Mouse (Mus musculus): ENCODE measurements around the gene Mnt. TPM values are rescaled to one million over a fixed set of nuclear protein-coding genes. Genes with fewer than 3 reads are reported as not detected.

The Mnt gene
- polyA plus RNA-seq, 1 experiment = 15.4 TPM

DNA sequence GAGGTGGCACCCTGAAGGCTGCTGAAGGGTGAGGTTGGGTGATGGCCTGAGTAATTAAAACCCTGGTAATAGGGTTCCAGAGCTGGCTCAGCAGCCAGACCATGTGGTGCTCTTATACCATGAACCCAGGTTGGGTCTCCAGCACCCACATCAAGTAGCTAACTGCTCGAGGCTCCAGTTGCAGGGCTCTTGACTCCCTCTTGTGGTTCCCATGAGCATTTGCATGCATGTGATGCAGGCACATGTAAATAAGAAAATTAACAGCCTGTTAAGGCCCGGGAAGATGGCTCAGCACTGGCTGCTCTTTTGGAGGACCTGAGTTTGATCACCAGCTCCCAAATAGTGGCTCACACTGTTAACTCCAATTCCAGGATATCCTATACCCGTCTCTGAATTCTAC lies 15.1 kb downstream of the Mnt start:
- Histone ChIP-seq H3K4me1 (ENCODE audit: control insufficient read depth, insufficient read depth, low read length) (no peaks in the 10 kb centered on the region), H3K36me3 (ENCODE audit: control insufficient read depth, insufficient read depth, low read length, poor library complexity, severe bottlenecking) (no peaks in the 10 kb centered on the region), H3K4me3 (ENCODE audit: low read depth, low read length) (no peak overlapping the region), H3K27ac (ENCODE audit: insufficient read depth, low read length) (no peak overlapping the region), H3K27me3 (ENCODE audit: control insufficient read depth, insufficient read depth, low read length, poor library complexity, severe bottlenecking) (no peaks in the 10 kb centered on the region), H3K9me3 (replicated peaks; ENCODE audit: control insufficient read depth, insufficient read depth, low read length, poor library complexity, severe bottlenecking) (no peaks in the 10 kb centered on the region), H3K9ac (ENCODE audit: low read depth, poor library complexity, severe bottlenecking) (no peak overlapping the region)
- TF ChIP-seq POLR2A (IDR thresholded peaks at IDR 0.05; ENCODE audit: insufficient read depth, low read length) (no peak), CTCF (IDR thresholded peaks at IDR 0.05; ENCODE audit: low read depth, low read length) (peak; percentile 46)

DNA sequence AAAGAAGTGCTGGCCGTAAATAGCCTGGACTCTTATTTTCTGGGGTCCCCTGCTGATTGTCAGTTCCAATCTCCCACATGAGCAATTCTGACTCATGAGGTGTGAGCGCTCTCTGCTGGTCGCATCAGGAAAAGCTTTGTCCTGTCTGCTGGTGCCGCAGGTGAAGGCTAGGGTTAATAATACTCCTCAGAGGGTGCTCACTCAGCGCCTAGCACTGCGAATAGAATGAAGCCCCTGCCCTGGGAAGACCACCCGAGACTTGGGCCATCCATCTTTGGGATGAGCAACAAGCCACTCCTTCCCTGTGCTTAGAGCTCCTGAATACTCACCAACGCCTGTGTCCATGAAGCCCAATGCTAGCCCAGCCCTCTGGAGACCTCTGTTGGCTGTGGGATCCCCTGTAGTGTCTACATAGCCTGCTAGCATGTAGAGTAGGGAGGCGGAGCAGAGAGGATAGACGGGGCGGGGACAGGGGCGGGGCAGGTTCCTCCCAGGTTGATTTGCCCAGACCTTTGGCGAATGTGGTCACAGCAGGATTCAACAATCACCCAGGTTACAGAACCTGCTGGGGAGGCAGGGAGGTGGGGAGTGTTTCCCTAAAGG lies 17.3 kb downstream of the Mnt start:
- H3K36me3 ChIP-seq (ENCODE audit: control insufficient read depth, insufficient read depth, low read length, poor library complexity, severe bottlenecking) = no peaks in the 10 kb centered on the region
- H3K27me3 ChIP-seq (ENCODE audit: control insufficient read depth, insufficient read depth, low read length, poor library complexity, severe bottlenecking) = no peaks in the 10 kb centered on the region
- H3K27ac ChIP-seq (ENCODE audit: insufficient read depth, low read length) = peak overlapping the region; percentile 58
- no peaks in the 10 kb centered on the region for H3K4me1 ChIP-seq (ENCODE audit: control insufficient read depth, insufficient read depth, low read length)
- peak overlapping the region; percentile 32 for H3K4me3 ChIP-seq (ENCODE audit: low read depth, low read length)
- H3K9me3 ChIP-seq (replicated peaks; ENCODE audit: control insufficient read depth, insufficient read depth, low read length, poor library complexity, severe bottlenecking) = no peaks in the 10 kb centered on the region
- peak; percentile 81 for TF ChIP-seq CTCF (IDR thresholded peaks at IDR 0.05; ENCODE audit: low read depth, low read length)
- TF ChIP-seq POLR2A (IDR thresholded peaks at IDR 0.05; ENCODE audit: insufficient read depth, low read length) = no peak
- no peak for TF ChIP-seq EP300 (IDR thresholded peaks at IDR 0.05; ENCODE audit: insufficient read depth, low read depth, low read length)
- H3K9ac ChIP-seq (ENCODE audit: low read depth, poor library complexity, severe bottlenecking) = no peak overlapping the region

- H3K9me3 ChIP-seq (replicated peaks; ENCODE audit: control insufficient read depth, insufficient read depth, low read length, poor library complexity, severe bottlenecking) = no peaks in the 10 kb centered on the region
- no peak overlapping the region for H3K4me3 ChIP-seq (ENCODE audit: low read depth, low read length)
- no peak overlapping the region for H3K9ac ChIP-seq (ENCODE audit: low read depth, poor library complexity, severe bottlenecking)
- H3K36me3 ChIP-seq (ENCODE audit: control insufficient read depth, insufficient read depth, low read length, poor library complexity, severe bottlenecking) = no peaks in the 10 kb centered on the region
- no peaks in the 10 kb centered on the region for H3K27me3 ChIP-seq (ENCODE audit: control insufficient read depth, insufficient read depth, low read length, poor library complexity, severe bottlenecking)
- H3K27ac ChIP-seq (ENCODE audit: insufficient read depth, low read length) = no peak overlapping the region
- TF ChIP-seq POLR2A (IDR thresholded peaks at IDR 0.05; ENCODE audit: insufficient read depth, low read length) = no peak
- no peak for TF ChIP-seq EP300 (IDR thresholded peaks at IDR 0.05; ENCODE audit: insufficient read depth, low read depth, low read length)
- TF ChIP-seq CTCF (IDR thresholded peaks at IDR 0.05; ENCODE audit: low read depth, low read length) = no peak
- no peaks in the 10 kb centered on the region for H3K4me1 ChIP-seq (ENCODE audit: control insufficient read depth, insufficient read depth, low read length)
These were observed 20.4 kb downstream of the Mnt start for GRCm38 (mm10) chr11:74850998-74851661.

GRCm38 (mm10) chr11:74857756-74858155 lies 27.0 kb downstream of the Mnt start:
- no peaks in the 10 kb centered on the region for H3K36me3 ChIP-seq (ENCODE audit: control insufficient read depth, insufficient read depth, low read length, poor library complexity, severe bottlenecking)
- no peaks in the 10 kb centered on the region for H3K9me3 ChIP-seq (replicated peaks; ENCODE audit: control insufficient read depth, insufficient read depth, low read length, poor library complexity, severe bottlenecking)
- TF ChIP-seq CTCF (IDR thresholded peaks at IDR 0.05; ENCODE audit: low read depth, low read length) (no peak), POLR2A (IDR thresholded peaks at IDR 0.05; ENCODE audit: insufficient read depth, low read length) (no peak), EP300 (IDR thresholded peaks at IDR 0.05; ENCODE audit: insufficient read depth, low read depth, low read length) (no peak)
- H3K4me3 ChIP-seq (ENCODE audit: low read depth, low read length) = peak overlapping the region; percentile 17; the same call in 1 of the 2 replicates
- no peaks in the 10 kb centered on the region for H3K27me3 ChIP-seq (ENCODE audit: control insufficient read depth, insufficient read depth, low read length, poor library complexity, severe bottlenecking)
- no peak overlapping the region for H3K9ac ChIP-seq (ENCODE audit: low read depth, poor library complexity, severe bottlenecking)
- peaks cover 2% of the 10 kb centered on the region for H3K4me1 ChIP-seq (ENCODE audit: control insufficient read depth, insufficient read depth, low read length)
- H3K27ac ChIP-seq (ENCODE audit: insufficient read depth, low read length) = no peak overlapping the region

GRCm38 (mm10) chr11:74862129-74862528 lies 31.4 kb downstream of the Mnt start:
- Histone ChIP-seq H3K9me3 (replicated peaks; ENCODE audit: control insufficient read depth, insufficient read depth, low read length, poor library complexity, severe bottlenecking) (no peaks in the 10 kb centered on the region), H3K36me3 (ENCODE audit: control insufficient read depth, insufficient read depth, low read length, poor library complexity, severe bottlenecking) (no peaks in the 10 kb centered on the region), H3K27ac (ENCODE audit: insufficient read depth, low read length) (no peak overlapping the region), H3K9ac (ENCODE audit: low read depth, poor library complexity, severe bottlenecking) (no peak overlapping the region), H3K4me3 (ENCODE audit: low read depth, low read length) (no peak overlapping the region), H3K4me1 (ENCODE audit: control insufficient read depth, insufficient read depth, low read length) (peaks cover 2% of the 10 kb centered on the region), H3K27me3 (ENCODE audit: control insufficient read depth, insufficient read depth, low read length, poor library complexity, severe bottlenecking) (no peaks in the 10 kb centered on the region)
- TF ChIP-seq EP300 (IDR thresholded peaks at IDR 0.05; ENCODE audit: insufficient read depth, low read depth, low read length) (no peak), POLR2A (IDR thresholded peaks at IDR 0.05; ENCODE audit: insufficient read depth, low read length) (no peak), CTCF (IDR thresholded peaks at IDR 0.05; ENCODE audit: low read depth, low read length) (no peak)

GRCm38 (mm10) chr11:74863471-74863870 lies 32.8 kb downstream of the Mnt start:
- Histone ChIP-seq H3K9me3 (replicated peaks; ENCODE audit: control insufficient read depth, insufficient read depth, low read length, poor library complexity, severe bottlenecking) (no peaks in the 10 kb centered on the region), H3K36me3 (ENCODE audit: control insufficient read depth, insufficient read depth, low read length, poor library complexity, severe bottlenecking) (no peaks in the 10 kb centered on the region), H3K4me1 (ENCODE audit: control insufficient read depth, insufficient read depth, low read length) (no peaks in the 10 kb centered on the region), H3K27me3 (ENCODE audit: control insufficient read depth, insufficient read depth, low read length, poor library complexity, severe bottlenecking) (no peaks in the 10 kb centered on the region), H3K9ac (ENCODE audit: low read depth, poor library complexity, severe bottlenecking) (no peak overlapping the region), H3K4me3 (ENCODE audit: low read depth, low read length) (no peak overlapping the region), H3K27ac (ENCODE audit: insufficient read depth, low read length) (no peak overlapping the region)
- peak; percentile 62 for TF ChIP-seq CTCF (IDR thresholded peaks at IDR 0.05; ENCODE audit: low read depth, low read length)
- TF ChIP-seq EP300 (IDR thresholded peaks at IDR 0.05; ENCODE audit: insufficient read depth, low read depth, low read length) = no peak
- no peak for TF ChIP-seq POLR2A (IDR thresholded peaks at IDR 0.05; ENCODE audit: insufficient read depth, low read length)
